Mouse (Mus musculus) limb, embryonic 14.5 days (tissue): ENCODE measurements around the gene Pfdn4. TPM values are rescaled to one million over a fixed set of nuclear protein-coding genes. Genes with fewer than 3 reads are reported as not detected.

Source experiments
- ATAC-seq: fragments of 200-750 bp; cut with Nextera tagmentation; 2 replicates; pipeline ENCODE4 v1.8.0; 2017; ENCODE audit warnings: low read depth, moderate number of reproducible peaks, moderate TSS enrichment; ENCODE audit not compliant: low FRiP score
- DNase-seq: peaks from one replicate; pipeline ENCODE4 v3.0.0-alpha.2; 2015; ENCODE audit warnings: low spot score
- H3K27ac ChIP-seq: fragments of 300-500 bp; sonication (generic); replicated peaks from 2 replicates; pipeline ENCODE4 v1.5.1; 2014; ENCODE audit warnings: low read depth, mild to moderate bottlenecking, low read length, moderate library complexity, mixed read lengths
- H3K27me3 ChIP-seq: fragments of 300-500 bp; sonication (generic); 2 replicates; pipeline ENCODE4 v1.6.1; 2014; ENCODE audit warnings: low read length, mixed read lengths; ENCODE audit not compliant: control insufficient read depth, insufficient read depth
- H3K36me3 ChIP-seq: fragments of 300-500 bp; sonication (generic); 2 replicates; pipeline ENCODE4 v1.6.1; 2014; ENCODE audit warnings: mild to moderate bottlenecking, low read length, moderate library complexity, mixed read lengths; ENCODE audit not compliant: control insufficient read depth, insufficient read depth
- H3K4me1 ChIP-seq: fragments of 300-500 bp; sonication (generic); 2 replicates; pipeline ENCODE4 v1.6.1; 2014; ENCODE audit warnings: antibody characterized with exemption, low read length, mixed read lengths; ENCODE audit not compliant: control insufficient read depth, insufficient read depth
- H3K4me2 ChIP-seq: fragments of 300-500 bp; sonication (generic); replicated peaks from 2 replicates; pipeline ENCODE4 v1.6.1; 2014; ENCODE audit warnings: low read depth, mild to moderate bottlenecking, low read length, moderate library complexity; ENCODE audit not compliant: severe bottlenecking
- H3K4me3 ChIP-seq: fragments of 300-500 bp; sonication (generic); replicated peaks from 2 replicates; pipeline ENCODE4 v1.5.1; 2014; ENCODE audit warnings: low read length
- H3K9ac ChIP-seq: fragments of 300-500 bp; sonication (generic); 2 replicates; pipeline ENCODE4 v1.6.1; 2014; ENCODE audit warnings: mild to moderate bottlenecking, low read depth, low read length, moderate library complexity; ENCODE audit not compliant: severe bottlenecking
- H3K9me3 ChIP-seq: fragments of 300-500 bp; sonication (generic); 2 replicates; pipeline ENCODE4 v1.6.1; 2016; ENCODE audit warnings: low read length; ENCODE audit not compliant: control insufficient read depth
- POLR2A ChIP-seq: fragments of 200-500 bp; IDR thresholded peaks from 2 replicates; pipeline ENCODE4 v1.8.0; 2012; ENCODE audit warnings: inconsistent platforms, mild to moderate bottlenecking, moderate library complexity, borderline replicate concordance; ENCODE audit not compliant: insufficient read depth, insufficient read length; ENCODE audit errors: extremely low read depth
- WGBS: fragments of 180-500 bp; shearing (Covaris S2); extraction: QIAGEN DNeasy Blood & Tissue Kit; methylation state at CpG from one replicate; pipeline ENCODE4 v1.1.7; 2014; 5-methylcytosine and 5-hydroxymethylcytosine counted together
- polyA plus RNA-seq, 2 experiments: library from polyadenylated mRNA; depleted of rRNA in 1 of 2; stranded (reverse) in 1 of 2; unstranded in 1 of 2; fragments of >200 nt; fragmentation: Nextera tagmentation in 1 of 2; extraction: Ambion mirVana in 1 of 2; gene quantifications; 2 replicates each; pipeline versions ENCODE4 v1.2.1 to v1.2.3; 2012 to 2014

Pfdn4 gene
- polyA plus RNA-seq, 2 experiments = 45.0 to 82.6 TPM

DNA sequence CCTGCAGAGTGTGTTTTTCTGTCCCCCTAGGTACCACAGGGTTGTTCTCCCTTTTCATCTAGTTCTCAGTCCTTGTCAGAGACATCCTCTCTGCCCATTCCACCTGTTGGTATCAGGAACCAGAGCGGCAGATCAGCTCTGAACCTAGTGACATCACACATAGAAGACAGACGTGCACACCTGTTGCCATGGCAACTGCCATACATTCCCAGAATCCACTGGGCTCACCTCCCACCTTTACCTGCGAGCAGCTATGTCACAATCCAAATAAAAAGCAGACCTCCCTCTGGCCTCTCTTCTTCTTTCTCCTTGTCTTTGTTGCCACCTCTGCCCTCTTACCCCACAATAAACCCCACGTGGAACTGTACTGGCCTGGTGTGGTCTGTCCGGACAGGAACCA lies 25.6 kb upstream of the Pfdn4 start:
- Histone ChIP-seq H3K27me3 (no peaks in the 10 kb centered on the region), H3K4me3 (no peak overlapping the region), H3K9ac (no peak overlapping the region), H3K9me3 (no peaks in the 10 kb centered on the region), H3K4me2 (no peak overlapping the region), H3K36me3 (no peaks in the 10 kb centered on the region), H3K27ac (no peak overlapping the region), H3K4me1 (peaks cover 4% of the 10 kb centered on the region; the same call in 1 of the 2 replicates)
- TF ChIP-seq POLR2A = no peak
- no peak for ATAC-seq
- 75% methylated on average over 5 of the region's 5 CpGs for WGBS
- no peak for DNase-seq

GRCm38 (mm10) chr2:170474125-170474524 lies 22.1 kb upstream of the Pfdn4 start:
- H3K9me3 ChIP-seq = no peaks in the 10 kb centered on the region
- no peak overlapping the region for H3K27ac ChIP-seq
- H3K27me3 ChIP-seq = no peaks in the 10 kb centered on the region
- no peak overlapping the region for H3K4me2 ChIP-seq
- ATAC-seq (no peak), DNase-seq (no peak)
- 92% methylated on average over 5 of the region's 5 CpGs for WGBS
- H3K4me3 ChIP-seq = no peak overlapping the region
- peaks cover 4% of the 10 kb centered on the region; the same call in 1 of the 2 replicates for H3K4me1 ChIP-seq
- no peak overlapping the region for H3K9ac ChIP-seq
- TF ChIP-seq POLR2A = no peak
- no peaks in the 10 kb centered on the region for H3K36me3 ChIP-seq

DNA sequence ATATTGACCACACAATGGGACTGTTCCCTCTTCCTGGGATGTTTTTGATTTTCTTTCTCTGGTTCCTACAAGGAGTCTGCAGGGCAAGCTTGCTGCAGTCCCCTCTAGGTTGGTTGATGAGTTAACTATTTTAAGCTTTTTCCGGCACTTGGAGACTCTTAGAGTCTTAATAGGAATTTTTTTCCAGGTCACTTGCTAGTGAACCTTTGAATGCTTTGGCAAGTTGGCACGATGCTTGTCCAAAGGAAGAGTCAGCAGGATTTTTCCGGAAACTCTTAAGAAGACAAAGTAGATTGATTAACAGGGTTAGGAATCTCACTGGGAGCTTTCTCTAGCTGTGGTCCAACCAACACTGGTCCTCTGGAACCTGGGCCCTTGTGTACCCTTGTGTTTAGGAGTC lies 21.1 kb upstream of the Pfdn4 start:
- Histone ChIP-seq H3K4me3 (no peak overlapping the region), H3K36me3 (no peaks in the 10 kb centered on the region), H3K9me3 (no peaks in the 10 kb centered on the region), H3K27ac (no peak overlapping the region), H3K9ac (no peak overlapping the region), H3K4me1 (peaks cover 1% of the 10 kb centered on the region; the same call in 1 of the 2 replicates), H3K4me2 (no peak overlapping the region), H3K27me3 (no peaks in the 10 kb centered on the region)
- 76% methylated on average over 3 of the region's 3 CpGs for WGBS
- TF ChIP-seq POLR2A = no peak
- DNase-seq (no peak), ATAC-seq (no peak)

- H3K36me3 ChIP-seq = no peaks in the 10 kb centered on the region
- no peak for TF ChIP-seq POLR2A
- no peak overlapping the region for H3K9ac ChIP-seq
- H3K27ac ChIP-seq = no peak overlapping the region
- no peak overlapping the region for H3K4me3 ChIP-seq
- no peaks in the 10 kb centered on the region for H3K9me3 ChIP-seq
- WGBS = 81% methylated on average over 11 of the region's 11 CpGs
- no peak overlapping the region for H3K4me2 ChIP-seq
- DNase-seq = no peak
- H3K4me1 ChIP-seq = no peaks in the 10 kb centered on the region
- H3K27me3 ChIP-seq = no peaks in the 10 kb centered on the region
- no peak for ATAC-seq
Measured at GRCm38 (mm10) chr2:170476215-170476614, 20.0 kb upstream of the Pfdn4 start.

GRCm38 (mm10) chr2:170476643-170477042 lies 19.6 kb upstream of the Pfdn4 start:
- ATAC-seq (no peak), DNase-seq (no peak)
- H3K27ac ChIP-seq = no peak overlapping the region
- H3K9ac ChIP-seq = no peak overlapping the region
- WGBS = 92% methylated on average over 8 of the region's 8 CpGs
- H3K4me2 ChIP-seq = no peak overlapping the region
- H3K36me3 ChIP-seq = no peaks in the 10 kb centered on the region
- H3K27me3 ChIP-seq = no peaks in the 10 kb centered on the region
- no peaks in the 10 kb centered on the region for H3K4me1 ChIP-seq
- H3K9me3 ChIP-seq = no peaks in the 10 kb centered on the region
- H3K4me3 ChIP-seq = no peak overlapping the region
- no peak for TF ChIP-seq POLR2A

DNA sequence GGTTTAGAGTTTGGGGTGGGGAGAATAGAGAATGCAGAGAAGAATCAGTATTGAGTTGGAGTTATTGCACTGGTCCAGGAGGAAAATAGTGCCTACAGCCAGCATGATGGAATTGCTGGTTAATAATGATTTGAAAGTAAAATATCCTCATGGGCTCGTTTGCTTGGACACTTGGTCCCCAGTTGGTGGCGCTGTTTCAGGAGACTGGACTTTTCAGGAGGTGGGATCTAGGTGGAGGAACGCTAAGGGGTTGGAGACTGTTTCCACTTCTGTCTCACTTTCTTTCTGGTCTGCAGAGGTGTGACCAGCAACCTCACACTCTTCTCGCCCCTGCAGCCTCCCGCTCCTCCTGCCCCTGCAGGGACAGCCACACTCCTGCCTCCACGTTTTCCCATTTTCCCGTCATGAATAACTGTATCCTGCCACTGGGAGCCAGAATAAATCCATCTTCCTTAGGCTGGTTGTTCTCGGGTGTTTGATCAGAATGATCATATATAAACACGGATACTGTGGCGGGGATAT lies 14.1 kb upstream of the Pfdn4 start:
- TF ChIP-seq POLR2A = no peak
- H3K9me3 ChIP-seq = no peaks in the 10 kb centered on the region
- H3K4me1 ChIP-seq = no peaks in the 10 kb centered on the region
- H3K27me3 ChIP-seq = no peaks in the 10 kb centered on the region
- no peak for DNase-seq
- no peak overlapping the region for H3K4me2 ChIP-seq
- no peak overlapping the region for H3K27ac ChIP-seq
- H3K4me3 ChIP-seq = no peak overlapping the region
- 60% methylated on average over 10 of the region's 10 CpGs for WGBS
- no peaks in the 10 kb centered on the region for H3K36me3 ChIP-seq
- no peak overlapping the region for H3K9ac ChIP-seq
- ATAC-seq = no peak
